Mouse (Mus musculus): Measurements from ENCODE around the gene Tnr.

DNA sequence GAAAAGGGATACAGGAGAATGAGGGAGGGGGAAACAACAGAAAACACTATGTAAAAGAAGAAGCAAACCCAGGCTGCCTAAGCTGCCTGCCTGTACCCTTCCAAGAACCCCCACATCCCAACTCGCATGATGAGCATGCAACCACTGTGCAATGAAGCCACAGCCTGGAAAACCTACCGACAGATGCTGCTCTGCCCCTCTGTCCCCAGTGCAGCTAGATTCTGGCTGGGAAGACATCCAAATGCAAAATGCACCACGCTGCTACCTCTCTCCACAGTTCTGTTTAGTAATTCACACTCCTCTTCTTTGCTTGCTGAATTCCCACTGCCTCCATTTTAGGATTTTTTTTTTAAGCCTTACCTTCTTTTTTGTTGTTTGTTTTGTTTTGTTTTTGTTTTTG lies 295.9 kb downstream of the Tnr start:
- no peak for TF ChIP-seq POLR2A (IDR thresholded peaks at IDR 0.05; ENCODE audit: control insufficient read depth, extremely low read depth, insufficient read depth, low read length, poor library complexity)
- TF ChIP-seq CTCF (IDR thresholded peaks at IDR 0.05; ENCODE audit: borderline replicate concordance, control insufficient read depth, extremely low read depth, insufficient read depth, low read length, poor library complexity), result no peak
